Mouse (Mus musculus) heart, embryonic 13.5 days (tissue): ENCODE measurements at regions not wholly inside any gene's neighbourhood (a gene's known extent, or its start where the extent isn't known, plus 50 kb on each side); places are given as distances from the start of the nearest gene placed in this dataset.

Experiments used
- ATAC-seq: fragments of 200-750 bp; cut with Nextera tagmentation; 2 replicates; pipeline ENCODE4 v1.8.0; 2017; ENCODE audit warnings: moderate TSS enrichment; ENCODE audit not compliant: insufficient number of reproducible peaks, low FRiP score, low TSS enrichment; ENCODE audit errors: extremely low read depth
- H3K27ac ChIP-seq: fragments of 300-500 bp; sonication (generic); replicated peaks from 2 replicates; pipeline ENCODE4 v1.5.1; 2015; ENCODE audit warnings: moderate library complexity, mild to moderate bottlenecking, inconsistent platforms
- H3K27me3 ChIP-seq: fragments of 300-500 bp; sonication (generic); replicated peaks from 2 replicates; pipeline ENCODE4 v1.6.1; 2015; ENCODE audit warnings: mild to moderate bottlenecking, inconsistent platforms
- H3K36me3 ChIP-seq: fragments of 300-500 bp; sonication (generic); 2 replicates; pipeline ENCODE4 v1.6.1; 2015; ENCODE audit warnings: mild to moderate bottlenecking, inconsistent platforms
- H3K4me1 ChIP-seq: fragments of 300-500 bp; sonication (generic); 2 replicates; pipeline ENCODE4 v1.6.1; 2015; ENCODE audit warnings: inconsistent platforms
- H3K4me2 ChIP-seq: fragments of 300-500 bp; sonication (generic); 2 replicates; pipeline ENCODE4 v1.6.1; 2015; ENCODE audit warnings: inconsistent platforms, mild to moderate bottlenecking, moderate library complexity
- H3K4me3 ChIP-seq: fragments of 300-500 bp; sonication (generic); 2 replicates; pipeline ENCODE4 v1.5.1; 2015; ENCODE audit warnings: moderate library complexity, mild to moderate bottlenecking, inconsistent platforms
- H3K9ac ChIP-seq: fragments of 300-500 bp; sonication (generic); 2 replicates; pipeline ENCODE4 v1.6.1; 2015; ENCODE audit warnings: inconsistent platforms, mild to moderate bottlenecking, moderate library complexity
- H3K9me3 ChIP-seq: fragments of 300-500 bp; sonication (generic); 2 replicates; pipeline ENCODE4 v1.6.1; 2016; ENCODE audit warnings: inconsistent platforms
- WGBS: fragments of 180-500 bp; shearing (Covaris S2); methylation state at CpG from one replicate; pipeline ENCODE4 v1.1.7; 2015; ENCODE audit warnings: mixed read lengths; 5-methylcytosine and 5-hydroxymethylcytosine counted together

GRCm38 (mm10) chr5:127129495-127129894 is 112.1 kb upstream of the Tmem132c start:
- Histone ChIP-seq H3K27ac (no peak overlapping the region), H3K36me3 (no peaks in the 10 kb centered on the region), H3K27me3 (no peaks in the 10 kb centered on the region), H3K4me1 (no peaks in the 10 kb centered on the region), H3K9ac (no peak overlapping the region), H3K4me2 (no peak overlapping the region), H3K4me3 (no peak overlapping the region), H3K9me3 (peaks cover 5% of the 10 kb centered on the region; the same call in 1 of the 2 replicates)
- WGBS, result 70% methylated on average over 7 of the region's 7 CpGs
- no peak for ATAC-seq

GRCm38 (mm10) chr5:127134441-127134840 is 107.2 kb upstream of the Tmem132c start:
- no peak overlapping the region for H3K4me3 ChIP-seq
- H3K27ac ChIP-seq, result no peak overlapping the region
- H3K4me1 ChIP-seq, result no peaks in the 10 kb centered on the region
- no peaks in the 10 kb centered on the region for H3K27me3 ChIP-seq
- H3K36me3 ChIP-seq, result no peaks in the 10 kb centered on the region
- H3K9ac ChIP-seq, result no peak overlapping the region
- no peak for ATAC-seq
- no peak overlapping the region for H3K4me2 ChIP-seq
- WGBS, result 75% methylated on average over 6 of the region's 6 CpGs
- H3K9me3 ChIP-seq, result peaks cover 5% of the 10 kb centered on the region; the same call in 1 of the 2 replicates

GRCm38 (mm10) chr5:127140651-127141050 is 101.0 kb upstream of the Tmem132c start:
- Histone ChIP-seq H3K4me1 (no peaks in the 10 kb centered on the region), H3K4me2 (no peak overlapping the region), H3K36me3 (no peaks in the 10 kb centered on the region), H3K9me3 (no peaks in the 10 kb centered on the region), H3K4me3 (no peak overlapping the region), H3K27me3 (no peaks in the 10 kb centered on the region), H3K9ac (no peak overlapping the region), H3K27ac (no peak overlapping the region)
- WGBS, result 48% methylated on average over 2 of the region's 2 CpGs
- no peak for ATAC-seq

GRCm38 (mm10) chr5:127160292-127160691 is 81.3 kb upstream of the Tmem132c start:
- no peak for ATAC-seq

GRCm38 (mm10) chr5:127163376-127163775 is 78.2 kb upstream of the Tmem132c start:
- Histone ChIP-seq H3K4me3 (peak overlapping the region; percentile 16; the same call in 1 of the 2 replicates), H3K36me3 (no peaks in the 10 kb centered on the region), H3K9ac (no peak overlapping the region), H3K9me3 (no peaks in the 10 kb centered on the region), H3K4me2 (peak overlapping the region; percentile 52), H3K27me3 (no peaks in the 10 kb centered on the region), H3K4me1 (no peaks in the 10 kb centered on the region), H3K27ac (0 out of 2 replicates have a peak overlapping the region, but pooled peaks have one; percentile 6)
- no peak for ATAC-seq
- WGBS, result 57% methylated on average over 6 of the region's 6 CpGs

More at GRCm38 (mm10) chr5:127160292-127160691, 81.3 kb upstream of the Tmem132c start:
- H3K4me1 ChIP-seq, result no peaks in the 10 kb centered on the region
- no peaks in the 10 kb centered on the region for H3K9me3 ChIP-seq
- WGBS, result 40% methylated on average over 3 of the region's 3 CpGs
- H3K9ac ChIP-seq, result no peak overlapping the region
- no peaks in the 10 kb centered on the region for H3K27me3 ChIP-seq
- no peak overlapping the region for H3K4me2 ChIP-seq
- no peak overlapping the region for H3K27ac ChIP-seq
- no peaks in the 10 kb centered on the region for H3K36me3 ChIP-seq
- no peak overlapping the region for H3K4me3 ChIP-seq

GRCm38 (mm10) chr5:127189021-127189420 is 52.6 kb upstream of the Tmem132c start:
- no peaks in the 10 kb centered on the region for H3K4me1 ChIP-seq
- H3K27me3 ChIP-seq, result no peaks in the 10 kb centered on the region
- H3K9ac ChIP-seq, result no peak overlapping the region
- no peak overlapping the region for H3K4me2 ChIP-seq
- no peaks in the 10 kb centered on the region for H3K36me3 ChIP-seq
- no peak overlapping the region for H3K27ac ChIP-seq
- WGBS, result 86% methylated on average over 4 of the region's 4 CpGs
- ATAC-seq, result no peak
- peaks cover 13% of the 10 kb centered on the region for H3K9me3 ChIP-seq
- H3K4me3 ChIP-seq, result no peak overlapping the region
